Mouse (Mus musculus) heart, embryonic 14.5 days (tissue): ENCODE data around the gene Mpzl3. TPM values are rescaled to one million over a fixed set of nuclear protein-coding genes. Genes with fewer than 3 reads are reported as not detected.
"Not testable (repeated sequence)": the region's sequence is repeated elsewhere in the genome, so short reads cannot be mapped to it uniquely, and the experiment has no call there.

Experiments used
- ATAC-seq: fragments of 200-750 bp; cut with Nextera tagmentation; 2 replicates; pipeline ENCODE4 v1.8.0; 2017; ENCODE audit warnings: low read depth, moderate TSS enrichment; ENCODE audit not compliant: insufficient number of reproducible peaks, insufficient read depth, low FRiP score
- H3K27ac ChIP-seq, 2 experiments: fragments of 200-500 bp in 1 of 2; fragments of 300-500 bp in 1 of 2; sonication (generic) in 1 of 2; replicated peaks in 1 of 2; 2 replicates each; pipeline ENCODE4 v1.5.1; 2012 to 2014; ENCODE audit warnings: low read depth in 2 of 2, low read length in 2 of 2, control low read depth in 1 of 2, mild to moderate bottlenecking in 1 of 2, mixed read lengths in 1 of 2; ENCODE audit not compliant: control insufficient read depth in 1 of 2, insufficient read depth in 1 of 2
- H3K27me3 ChIP-seq: fragments of 300-500 bp; sonication (generic); 2 replicates; pipeline ENCODE4 v1.6.1; 2014; ENCODE audit warnings: mild to moderate bottlenecking, low read length, control low read depth; ENCODE audit not compliant: control insufficient read depth, insufficient read depth
- H3K36me3 ChIP-seq: fragments of 300-500 bp; sonication (generic); 2 replicates; pipeline ENCODE4 v1.6.1; 2014; ENCODE audit warnings: mild to moderate bottlenecking, control low read depth, low read length, mixed read lengths; ENCODE audit not compliant: control insufficient read depth, insufficient read depth
- H3K4me1 ChIP-seq, 2 experiments: fragments of 200-500 bp in 1 of 2; fragments of 300-500 bp in 1 of 2; sonication (generic) in 1 of 2; 2 replicates each; pipeline ENCODE4 v1.6.1; 2012 to 2014; ENCODE audit warnings: low read length in 2 of 2, control low read depth in 1 of 2, mixed read lengths in 1 of 2; ENCODE audit not compliant: control insufficient read depth in 2 of 2, insufficient read depth in 2 of 2
- H3K4me2 ChIP-seq: fragments of 300-500 bp; sonication (generic); 2 replicates; pipeline ENCODE4 v1.6.1; 2014; ENCODE audit warnings: mild to moderate bottlenecking, low read length
- H3K4me3 ChIP-seq, 2 experiments: fragments of 200-500 bp in 1 of 2; fragments of 300-500 bp in 1 of 2; sonication (generic) in 1 of 2; 2 replicates each; pipeline ENCODE4 v1.5.1; 2012 to 2014; ENCODE audit warnings: low read length in 2 of 2, mild to moderate bottlenecking in 2 of 2, control low read depth in 1 of 2, low read depth in 1 of 2, moderate library complexity in 1 of 2; ENCODE audit not compliant: control insufficient read depth in 1 of 2, insufficient read depth in 1 of 2
- H3K9ac ChIP-seq: fragments of 300-500 bp; sonication (generic); 2 replicates; pipeline ENCODE4 v1.6.1; 2014; ENCODE audit warnings: mild to moderate bottlenecking, low read length
- H3K9me3 ChIP-seq: fragments of 300-500 bp; sonication (generic); 2 replicates; pipeline ENCODE4 v1.6.1; 2016; ENCODE audit warnings: low read length, control low read depth; ENCODE audit not compliant: control insufficient read depth
- WGBS: fragments of 180-500 bp; shearing (Covaris S2); extraction: QIAGEN DNeasy Blood & Tissue Kit; methylation state at CpG from one replicate; pipeline ENCODE4 v1.1.7; 2014; 5-methylcytosine and 5-hydroxymethylcytosine counted together
- polyA plus RNA-seq: library from polyadenylated mRNA; unstranded; fragments of >200 nt; fragmentation: Nextera tagmentation; extraction: Ambion mirVana; gene quantifications from 2 replicates; pipeline ENCODE4 v1.2.1, GENCODE M21; 2014

The Mpzl3 gene
- polyA plus RNA-seq, 1 experiment from 2014 or later: 1.5 TPM

- H3K9ac ChIP-seq: no peak overlapping the region
- H3K36me3 ChIP-seq: no peaks in the 10 kb centered on the region
- 61% methylated on average over 3 of the region's 3 CpGs for WGBS
- peaks cover 26% of the 10 kb centered on the region for H3K27me3 ChIP-seq
- ATAC-seq: no peak
- no peak overlapping the region for H3K27ac ChIP-seq
- H3K4me2 ChIP-seq: no peak overlapping the region
- no peaks in the 10 kb centered on the region for H3K9me3 ChIP-seq
- H3K4me3 ChIP-seq: no peak overlapping the region
- H3K4me1 ChIP-seq: no peaks in the 10 kb centered on the region
Measured at GRCm38 (mm10) chr9:45034526-45034925, 20.5 kb upstream of the Mpzl3 start.

DNA sequence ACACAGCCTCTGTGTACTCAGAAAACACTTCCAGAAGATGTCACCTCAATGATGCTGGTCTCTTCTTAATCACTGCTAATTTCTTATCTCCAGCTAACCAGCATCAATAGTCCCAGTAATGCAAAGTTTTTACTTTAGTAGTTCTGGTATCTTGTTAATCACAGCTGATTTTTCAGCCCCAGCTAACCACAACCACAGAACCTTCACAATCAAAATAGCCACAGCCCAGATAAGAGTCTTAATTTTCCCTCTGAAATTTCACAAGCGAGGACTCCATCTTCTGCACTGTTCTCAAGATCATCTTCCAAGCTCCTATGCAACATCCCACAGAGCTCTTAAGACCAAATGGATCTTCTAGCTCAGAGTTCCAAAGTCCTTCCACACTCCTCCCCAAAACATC is 17.2 kb upstream of the Mpzl3 start:
- WGBS: 65% methylated on average over 1 of the region's 1 CpGs
- not testable (repeated sequence) for ATAC-seq

GRCm38 (mm10) chr9:45039499-45039898 is 15.5 kb upstream of the Mpzl3 start, which contains the start of gene Mpzl2:
TSS of gene Mpzl2 (plus strand) at chr9:45039799.
- H3K27ac ChIP-seq: no peak within 1 kb of the TSS
- ATAC-seq: no peak

More for the DNA sequence above, 17.2 kb upstream of the Mpzl3 start:
- not testable (repeated sequence) for H3K27ac ChIP-seq, H3K9ac ChIP-seq, H3K36me3 ChIP-seq, H3K4me3 ChIP-seq, H3K9me3 ChIP-seq, H3K4me2 ChIP-seq
- Histone ChIP-seq H3K4me1 (peaks cover 7 to 10% of the 10 kb centered on the region in 2 experiments), H3K27me3 (peaks cover 48% of the 10 kb centered on the region)

GRCm38 (mm10) chr9:45040066-45040845 is 14.7 kb upstream of the Mpzl3 start:
- H3K27ac ChIP-seq: no peak overlapping the region
- H3K4me2 ChIP-seq: peak overlapping the region; percentile 27; the same call in 1 of the 2 replicates
- no peak for ATAC-seq

More at GRCm38 (mm10) chr9:45039499-45039898, 15.5 kb upstream of the Mpzl3 start, which contains the start of gene Mpzl2:
- no peaks in the 10 kb centered on the region for H3K9me3 ChIP-seq
- no peaks in the 10 kb centered on the region for H3K36me3 ChIP-seq
- peaks cover 9 to 11% of the 10 kb centered on the region in 2 experiments for H3K4me1 ChIP-seq
- H3K27me3 ChIP-seq: peaks cover 65% of the 10 kb centered on the region
- WGBS: 55% methylated on average over 5 of the region's 5 CpGs
- H3K4me2 ChIP-seq: peak within 1 kb of the TSS; percentile 27; the same call in 1 of the 2 replicates
- H3K4me3 ChIP-seq: no peak within 1 kb of the TSS
- no peak within 1 kb of the TSS for H3K9ac ChIP-seq

GRCm38 (mm10) chr9:45041131-45041838 is 13.7 kb upstream of the Mpzl3 start:
- Histone ChIP-seq H3K27ac (no peak overlapping the region), H3K27me3 (peaks cover 74% of the 10 kb centered on the region), H3K9me3 (no peaks in the 10 kb centered on the region), H3K4me3 (no peak overlapping the region), H3K36me3 (no peaks in the 10 kb centered on the region), H3K4me2 (peak overlapping the region; percentile 27; the same call in 1 of the 2 replicates), H3K4me1 (peaks cover 9 to 11% of the 10 kb centered on the region in 2 experiments), H3K9ac (no peak overlapping the region)
- WGBS: 32% methylated on average over 17 of the region's 17 CpGs
- no peak for ATAC-seq

More at GRCm38 (mm10) chr9:45040066-45040845, 14.7 kb upstream of the Mpzl3 start:
- H3K9me3 ChIP-seq: no peaks in the 10 kb centered on the region
- no peak overlapping the region for H3K9ac ChIP-seq
- H3K4me3 ChIP-seq: no peak overlapping the region
- no peaks in the 10 kb centered on the region for H3K36me3 ChIP-seq
- H3K27me3 ChIP-seq: peaks cover 73% of the 10 kb centered on the region
- 15% methylated on average over 14 of the region's 14 CpGs for WGBS
- H3K4me1 ChIP-seq: peaks cover 9 to 11% of the 10 kb centered on the region in 2 experiments

DNA sequence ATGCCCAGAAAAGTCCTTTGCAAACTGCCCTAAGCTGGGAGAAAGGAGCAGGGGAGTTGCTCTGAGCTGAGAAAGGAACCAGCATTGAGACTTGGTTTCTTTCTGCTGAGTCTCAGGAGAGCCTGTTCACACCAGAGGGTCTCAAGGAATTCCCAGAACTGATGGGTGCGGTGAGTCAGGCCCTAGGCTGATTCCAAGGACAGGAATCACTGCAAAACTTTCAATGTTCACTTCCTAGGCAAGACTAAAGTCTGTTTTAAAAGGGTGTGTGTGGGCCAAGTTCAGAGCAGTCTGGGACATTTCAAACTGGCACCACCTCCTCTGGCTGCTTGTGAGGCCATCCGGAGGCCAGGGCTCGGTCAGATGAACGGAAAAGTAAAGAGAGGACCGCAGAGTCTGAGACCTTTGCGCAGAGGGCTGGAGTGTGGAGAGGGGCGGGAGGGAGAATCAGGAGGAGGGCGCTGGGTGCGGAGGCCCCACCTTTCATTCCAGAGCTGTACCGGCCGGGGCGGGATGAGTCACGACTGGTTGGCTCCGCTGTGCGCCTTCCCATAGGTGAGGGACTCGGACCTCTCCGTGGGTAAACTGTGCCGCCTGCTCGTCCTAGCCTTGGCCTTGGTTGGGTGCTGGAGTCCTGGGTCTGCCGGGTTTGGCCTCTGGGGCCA is 12.8 kb upstream of the Mpzl3 start:
- peak; percentile 50 for ATAC-seq
- peaks cover 74% of the 10 kb centered on the region for H3K27me3 ChIP-seq

GRCm38 (mm10) chr9:45042947-45043346 is 12.0 kb upstream of the Mpzl3 start:
- Histone ChIP-seq H3K4me3 (peak overlapping the region in 1 of 2 experiments; percentile 13; a peak in 2 of 4 replicates), H3K4me2 (peak overlapping the region; percentile 54), H3K36me3 (no peaks in the 10 kb centered on the region), H3K9me3 (no peaks in the 10 kb centered on the region), H3K9ac (no peak overlapping the region), H3K27me3 (peaks cover 73% of the 10 kb centered on the region), H3K27ac (no peak overlapping the region), H3K4me1 (peaks cover 9 to 11% of the 10 kb centered on the region in 2 experiments)
- WGBS: under 1% methylated on average over 10 of the region's 10 CpGs
- no peak for ATAC-seq

More for the DNA sequence above, 12.8 kb upstream of the Mpzl3 start:
- Histone ChIP-seq H3K27ac (no peak overlapping the region), H3K36me3 (no peaks in the 10 kb centered on the region), H3K4me2 (peak overlapping the region; percentile 54), H3K9ac (no peak overlapping the region), H3K9me3 (no peaks in the 10 kb centered on the region), H3K4me1 (peaks cover 9 to 11% of the 10 kb centered on the region in 2 experiments), H3K4me3 (peak overlapping the region; percentile 13 to 19; a peak in 3 of 4 replicates)
- WGBS: 3% methylated on average over 20 of the region's 20 CpGs
